Mouse (Mus musculus): ENCODE measurements around the gene Ryr1.

GRCm38 (mm10) chr7:29037261-29037660 is 87.7 kb downstream of the Ryr1 start:
- TF ChIP-seq EP300 (IDR thresholded peaks at IDR 0.05; ENCODE audit: low read depth) (no peak), CTCF (IDR thresholded peaks at IDR 0.05; ENCODE audit: low read depth) (peak; percentile 40)
